Mouse (Mus musculus) CD4-positive, CD25-positive, alpha-beta regulatory T cell, adult 2 months (primary cell): ENCODE data around the gene Duoxa2.

Experiments
- DNase-seq: peaks from one replicate; pipeline ENCODE4 v3.0.0-alpha.2; 2012; ENCODE audit warnings: low read depth, low spot score

The Duoxa2 gene

GRCm38 (mm10) chr2:122351931-122352329 is 53.2 kb downstream of the Duoxa2 start:
- no peak for DNase-seq
